Mouse (Mus musculus): ENCODE data around the gene Fbln1. TPM values are rescaled to one million over a fixed set of nuclear protein-coding genes. Genes with fewer than 3 reads are reported as not detected.

The Fbln1 gene
- polyA plus RNA-seq (2017; shearing (Covaris generic)): 1.8 TPM

GRCm38 (mm10) chr15:85205792-85206702, at the start of gene Fbln1:
Gene Fbln1 (plus strand): TSS chr15:85205949.

GRCm38 (mm10) chr15:85335671-85336300, 130.0 kb downstream of the Fbln1 start, which contains the start of gene Atxn10:
Gene Atxn10 (plus strand): TSS chr15:85336245.

Other genes starting within 250 kb of the Fbln1 start
- 25.1 TPM for gene 5031439G07Rik, start 217.4 kb upstream of the Fbln1 start, polyA plus RNA-seq (2017; shearing (Covaris generic))
- not detected for gene Upk3a, start 188.8 kb upstream of the Fbln1 start, polyA plus RNA-seq (2017; shearing (Covaris generic))
- 69.1 TPM for gene Fam118a, start 177.0 kb upstream of the Fbln1 start, polyA plus RNA-seq (2017; shearing (Covaris generic))
- 0.14 TPM for gene Smc1b, start 74.0 kb upstream of the Fbln1 start, polyA plus RNA-seq (2017; shearing (Covaris generic))
- not detected for gene Ribc2, start 73.9 kb upstream of the Fbln1 start, polyA plus RNA-seq (2017; shearing (Covaris generic))
- 114 TPM for gene Atxn10, start 130.3 kb downstream of the Fbln1 start, polyA plus RNA-seq (2017; shearing (Covaris generic))

Data from naive thymus-derived CD4-positive, alpha-beta T cell, adult 5 months (primary cell).